Mouse (Mus musculus): Measurements from ENCODE around the gene Fis1. TPM values are rescaled to one million over a fixed set of nuclear protein-coding genes. Genes with fewer than 3 reads are reported as not detected.
A peak's percentile ranks its signal among the peaks of the same experiment; 100 is the strongest.

Fis1 gene
- polyA plus RNA-seq, 1 experiment from 2014 or later: 348 TPM

DNA sequence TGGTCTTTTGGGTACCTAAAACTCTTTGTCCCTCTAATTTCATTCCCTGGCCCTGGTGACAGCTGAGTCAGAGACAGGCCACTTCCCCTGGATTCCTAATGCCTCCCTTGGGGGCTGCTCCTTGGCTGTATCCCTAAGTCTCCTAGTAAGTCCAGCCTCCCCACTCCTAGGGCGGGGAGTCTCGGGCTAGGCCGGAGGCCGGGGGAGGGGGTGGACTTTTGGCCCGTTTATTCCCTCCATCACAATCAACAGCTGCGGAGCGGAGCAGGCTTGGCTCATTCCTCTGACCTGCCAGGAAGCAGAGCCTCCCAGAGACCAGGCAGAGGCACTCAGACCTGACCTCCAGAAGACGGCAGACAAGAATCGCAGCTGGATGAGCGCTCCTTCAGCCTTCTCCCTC is 14.5 kb downstream of the Fis1 start:
- Histone ChIP-seq H3K9me3 (ENCODE audit: control insufficient read depth, low read length) (no peaks in the 10 kb centered on the region), H3K4me1 (replicated peaks; ENCODE audit: control insufficient read depth, insufficient read depth, low read length) (peaks cover 7% of the 10 kb centered on the region), H3K27ac (ENCODE audit: low read depth, low read length) (no peak overlapping the region), H3K36me3 (ENCODE audit: control insufficient read depth, insufficient read depth, low read length) (peaks cover 5% of the 10 kb centered on the region; the same call in 1 of the 2 replicates), H3K4me3 (ENCODE audit: low read depth, low read length) (no peak overlapping the region), H3K27me3 (ENCODE audit: control insufficient read depth, insufficient read depth, low read length) (no peaks in the 10 kb centered on the region), H3K9ac (ENCODE audit: low read depth, low read length) (no peak overlapping the region), H3K4me2 (replicated peaks; ENCODE audit: low read depth, low read length) (no peak overlapping the region)
- WGBS: 76% methylated on average over 10 of the region's 10 CpGs
- no peak for ATAC-seq (ENCODE audit: low FRiP score)
- DNase-seq (ENCODE audit: low spot score): no peak

DNA sequence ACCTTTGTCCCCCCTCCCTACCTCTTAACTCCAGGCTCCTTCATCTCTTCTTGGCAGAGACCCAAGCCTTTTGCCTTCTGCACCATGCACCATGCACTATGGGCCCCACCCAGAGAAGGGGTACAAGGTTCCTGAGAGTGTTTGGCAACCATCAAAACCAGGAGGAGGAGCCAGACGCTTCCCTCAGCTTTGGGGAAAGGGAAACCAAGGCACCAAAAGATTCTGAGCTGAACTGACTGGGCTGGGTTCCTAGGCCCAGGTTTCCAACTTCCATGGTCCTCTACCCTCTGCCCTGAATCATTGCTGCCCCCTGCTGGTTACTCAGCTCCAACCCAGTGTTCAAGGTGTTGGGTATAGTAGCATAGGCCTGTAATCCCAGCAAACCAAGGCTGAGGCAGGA is 17.6 kb downstream of the Fis1 start:
- ATAC-seq (ENCODE audit: low FRiP score) (no peak), DNase-seq (ENCODE audit: low spot score) (peak; percentile 64)
- no peak overlapping the region for H3K4me3 ChIP-seq (ENCODE audit: low read depth, low read length)
- no peak overlapping the region for H3K9ac ChIP-seq (ENCODE audit: low read depth, low read length)
- no peak overlapping the region for H3K4me2 ChIP-seq (replicated peaks; ENCODE audit: low read depth, low read length)
- H3K9me3 ChIP-seq (ENCODE audit: control insufficient read depth, low read length): no peaks in the 10 kb centered on the region
- H3K27me3 ChIP-seq (ENCODE audit: control insufficient read depth, insufficient read depth, low read length): no peaks in the 10 kb centered on the region
- H3K36me3 ChIP-seq (ENCODE audit: control insufficient read depth, insufficient read depth, low read length): peaks cover 5% of the 10 kb centered on the region; the same call in 1 of the 2 replicates
- H3K27ac ChIP-seq (ENCODE audit: low read depth, low read length): no peak overlapping the region
- no peaks in the 10 kb centered on the region for H3K4me1 ChIP-seq (replicated peaks; ENCODE audit: control insufficient read depth, insufficient read depth, low read length)
- 76% methylated on average over 1 of the region's 1 CpGs for WGBS

DNA sequence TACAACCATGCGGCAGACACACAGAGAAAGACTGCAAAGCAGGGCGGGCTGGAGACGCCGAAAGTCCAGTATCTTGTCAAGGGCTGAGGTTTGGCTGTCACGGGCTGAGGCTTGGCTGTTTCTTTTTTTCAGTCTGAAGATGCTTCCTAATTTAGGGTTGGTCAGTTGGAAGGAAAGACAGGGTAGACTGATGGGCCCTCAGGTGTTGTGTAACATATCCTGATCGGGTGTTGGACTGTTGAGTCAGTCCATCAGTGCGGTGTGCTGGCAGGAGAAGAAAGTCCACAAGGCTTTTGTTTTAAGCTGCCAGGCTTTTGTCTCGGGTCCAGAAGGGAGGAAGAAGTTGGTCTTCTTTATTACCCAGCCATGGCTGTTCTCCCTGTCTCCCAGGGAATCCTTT is 20.6 kb downstream of the Fis1 start:
- Histone ChIP-seq H3K27me3 (ENCODE audit: control insufficient read depth, insufficient read depth, low read length) (no peaks in the 10 kb centered on the region), H3K9me3 (ENCODE audit: control insufficient read depth, low read length) (no peaks in the 10 kb centered on the region), H3K36me3 (ENCODE audit: control insufficient read depth, insufficient read depth, low read length) (no peaks in the 10 kb centered on the region), H3K27ac (ENCODE audit: low read depth, low read length) (no peak overlapping the region), H3K4me2 (replicated peaks; ENCODE audit: low read depth, low read length) (no peak overlapping the region), H3K4me3 (ENCODE audit: low read depth, low read length) (no peak overlapping the region), H3K4me1 (replicated peaks; ENCODE audit: control insufficient read depth, insufficient read depth, low read length) (no peaks in the 10 kb centered on the region), H3K9ac (ENCODE audit: low read depth, low read length) (no peak overlapping the region)
- 85% methylated on average over 8 of the region's 8 CpGs for WGBS
- DNase-seq (ENCODE audit: low spot score) (no peak), ATAC-seq (ENCODE audit: low FRiP score) (no peak)

DNA sequence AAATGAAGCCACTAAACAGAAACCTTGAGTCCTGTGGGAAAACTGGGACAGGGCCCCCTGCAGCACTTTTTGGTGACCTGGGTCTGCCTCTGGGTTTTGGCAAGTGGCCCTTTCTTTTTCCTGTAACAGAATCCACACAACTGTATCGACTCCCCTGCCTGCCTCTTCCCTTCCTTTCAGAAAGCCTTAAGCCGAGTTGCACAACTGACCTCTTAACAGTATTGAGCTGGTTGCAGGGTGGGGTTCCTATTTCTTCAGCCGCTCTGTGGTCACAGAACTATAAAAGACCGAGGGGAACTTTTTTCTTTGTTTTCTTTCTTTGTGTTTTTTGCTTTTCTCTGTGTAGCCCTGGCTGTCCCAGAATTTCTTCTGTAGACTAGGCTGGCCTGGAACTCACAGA is 24.7 kb downstream of the Fis1 start:
- no peak for ATAC-seq (ENCODE audit: low FRiP score)
- H3K4me2 ChIP-seq (replicated peaks; ENCODE audit: low read depth, low read length): no peak overlapping the region
- no peak overlapping the region for H3K27ac ChIP-seq (ENCODE audit: low read depth, low read length)
- no peaks in the 10 kb centered on the region for H3K9me3 ChIP-seq (ENCODE audit: control insufficient read depth, low read length)
- DNase-seq (ENCODE audit: low spot score): no peak
- no peaks in the 10 kb centered on the region for H3K4me1 ChIP-seq (replicated peaks; ENCODE audit: control insufficient read depth, insufficient read depth, low read length)
- WGBS: 73% methylated on average over 4 of the region's 4 CpGs
- no peak overlapping the region for H3K9ac ChIP-seq (ENCODE audit: low read depth, low read length)
- H3K4me3 ChIP-seq (ENCODE audit: low read depth, low read length): no peak overlapping the region
- no peaks in the 10 kb centered on the region for H3K27me3 ChIP-seq (ENCODE audit: control insufficient read depth, insufficient read depth, low read length)
- H3K36me3 ChIP-seq (ENCODE audit: control insufficient read depth, insufficient read depth, low read length): peaks cover 5% of the 10 kb centered on the region; the same call in 1 of the 2 replicates

DNA sequence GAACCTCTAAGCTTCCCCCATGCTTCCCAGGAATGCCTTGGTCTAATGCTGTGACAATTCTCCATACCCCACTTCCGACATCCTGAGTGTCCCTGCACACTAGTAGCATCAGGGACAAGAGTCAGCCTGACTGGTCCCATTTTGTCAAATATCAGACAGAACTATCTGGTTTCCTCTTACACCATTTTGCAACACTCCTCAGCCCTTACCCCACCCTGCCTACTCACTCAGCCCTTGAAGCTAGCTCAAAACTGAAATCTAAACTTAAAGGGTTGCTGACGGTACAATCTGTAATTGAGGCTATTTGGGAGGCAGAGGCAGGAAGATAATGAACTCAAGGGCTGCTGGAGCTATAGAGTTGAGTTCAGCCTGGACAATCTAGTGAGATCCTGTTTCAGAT is 26.7 kb downstream of the Fis1 start:
- Histone ChIP-seq H3K36me3 (ENCODE audit: control insufficient read depth, insufficient read depth, low read length) (peaks cover 5% of the 10 kb centered on the region; the same call in 1 of the 2 replicates), H3K9me3 (ENCODE audit: control insufficient read depth, low read length) (no peaks in the 10 kb centered on the region), H3K4me2 (replicated peaks; ENCODE audit: low read depth, low read length) (no peak overlapping the region), H3K27ac (ENCODE audit: low read depth, low read length) (no peak overlapping the region), H3K9ac (ENCODE audit: low read depth, low read length) (no peak overlapping the region), H3K4me1 (replicated peaks; ENCODE audit: control insufficient read depth, insufficient read depth, low read length) (no peaks in the 10 kb centered on the region), H3K27me3 (ENCODE audit: control insufficient read depth, insufficient read depth, low read length) (no peaks in the 10 kb centered on the region), H3K4me3 (ENCODE audit: low read depth, low read length) (no peak overlapping the region)
- no peak for DNase-seq (ENCODE audit: low spot score)
- WGBS: 82% methylated on average over 2 of the region's 2 CpGs
- no peak for ATAC-seq (ENCODE audit: low FRiP score)

DNA sequence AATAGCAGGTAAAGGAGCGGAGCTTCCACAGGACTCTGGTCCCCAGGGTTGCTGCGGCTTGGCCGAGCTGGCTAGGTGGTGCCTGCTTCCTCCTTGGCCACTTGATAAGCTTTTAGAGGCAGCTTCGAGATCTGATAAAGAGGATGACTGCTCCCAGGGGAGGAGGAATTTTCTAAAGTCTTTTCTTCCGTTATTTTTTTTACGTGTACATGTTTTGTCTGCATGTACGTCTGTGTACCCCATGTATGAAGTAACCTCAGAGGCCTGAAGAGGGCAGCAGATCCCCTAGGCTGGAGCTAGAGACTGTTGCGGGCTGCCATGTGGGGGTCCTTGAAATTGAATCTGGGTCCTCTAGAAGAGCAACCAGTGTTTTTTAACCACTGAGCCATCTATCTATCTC is 27.9 kb downstream of the Fis1 start:
- DNase-seq (ENCODE audit: low spot score): no peak
- no peaks in the 10 kb centered on the region for H3K27me3 ChIP-seq (ENCODE audit: control insufficient read depth, insufficient read depth, low read length)
- no peak overlapping the region for H3K27ac ChIP-seq (ENCODE audit: low read depth, low read length)
- no peak overlapping the region for H3K9ac ChIP-seq (ENCODE audit: low read depth, low read length)
- H3K36me3 ChIP-seq (ENCODE audit: control insufficient read depth, insufficient read depth, low read length): peaks cover 5% of the 10 kb centered on the region; the same call in 1 of the 2 replicates
- no peak overlapping the region for H3K4me3 ChIP-seq (ENCODE audit: low read depth, low read length)
- H3K4me2 ChIP-seq (replicated peaks; ENCODE audit: low read depth, low read length): no peak overlapping the region
- WGBS: 91% methylated on average over 8 of the region's 8 CpGs
- no peak for ATAC-seq (ENCODE audit: low FRiP score)
- H3K9me3 ChIP-seq (ENCODE audit: control insufficient read depth, low read length): no peaks in the 10 kb centered on the region
- H3K4me1 ChIP-seq (replicated peaks; ENCODE audit: control insufficient read depth, insufficient read depth, low read length): no peaks in the 10 kb centered on the region; the same call in 1 of the 2 replicates

DNA sequence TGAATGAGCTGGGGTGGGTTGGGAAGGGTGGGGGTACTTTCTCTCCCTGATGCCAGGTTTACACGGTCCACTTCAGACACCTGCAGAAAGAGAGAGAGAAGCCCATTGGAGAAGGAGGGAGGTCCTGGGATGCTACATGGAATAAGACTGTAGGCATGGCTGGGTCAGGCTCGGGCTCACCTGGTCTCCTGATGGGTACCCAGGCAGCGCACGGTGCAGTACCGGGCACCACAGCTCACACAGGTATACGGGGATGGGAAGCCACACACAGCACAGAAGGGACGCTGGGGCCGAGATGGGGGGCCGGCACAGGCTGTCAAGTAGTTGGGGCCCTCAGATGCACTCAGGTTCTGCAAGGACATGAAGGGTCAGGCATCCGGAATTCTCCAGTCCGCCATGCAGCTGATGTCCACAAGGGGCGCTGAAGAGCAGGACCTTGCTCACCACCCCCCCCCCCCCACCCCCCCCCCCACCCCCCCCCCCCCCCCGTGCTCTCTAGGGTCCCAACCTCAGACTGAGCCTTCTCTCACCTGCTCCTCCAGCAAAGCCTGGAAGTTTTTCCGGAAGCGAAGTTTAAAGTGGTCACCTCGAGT is 29.4 kb downstream of the Fis1 start:
- Histone ChIP-seq H3K4me2 (replicated peaks; ENCODE audit: low read depth, low read length) (no peak overlapping the region), H3K9me3 (ENCODE audit: control insufficient read depth, low read length) (no peaks in the 10 kb centered on the region), H3K27ac (ENCODE audit: low read depth, low read length) (no peak overlapping the region), H3K27me3 (ENCODE audit: control insufficient read depth, insufficient read depth, low read length) (no peaks in the 10 kb centered on the region), H3K36me3 (ENCODE audit: control insufficient read depth, insufficient read depth, low read length) (peaks cover 5% of the 10 kb centered on the region; the same call in 1 of the 2 replicates), H3K9ac (ENCODE audit: low read depth, low read length) (no peak overlapping the region), H3K4me3 (ENCODE audit: low read depth, low read length) (no peak overlapping the region), H3K4me1 (replicated peaks; ENCODE audit: control insufficient read depth, insufficient read depth, low read length) (no peaks in the 10 kb centered on the region; the same call in 1 of the 2 replicates)
- ATAC-seq (ENCODE audit: low FRiP score) (no peak), DNase-seq (ENCODE audit: low spot score) (peak; percentile 79)
- 58% methylated on average over 14 of the region's 16 CpGs for WGBS

DNA sequence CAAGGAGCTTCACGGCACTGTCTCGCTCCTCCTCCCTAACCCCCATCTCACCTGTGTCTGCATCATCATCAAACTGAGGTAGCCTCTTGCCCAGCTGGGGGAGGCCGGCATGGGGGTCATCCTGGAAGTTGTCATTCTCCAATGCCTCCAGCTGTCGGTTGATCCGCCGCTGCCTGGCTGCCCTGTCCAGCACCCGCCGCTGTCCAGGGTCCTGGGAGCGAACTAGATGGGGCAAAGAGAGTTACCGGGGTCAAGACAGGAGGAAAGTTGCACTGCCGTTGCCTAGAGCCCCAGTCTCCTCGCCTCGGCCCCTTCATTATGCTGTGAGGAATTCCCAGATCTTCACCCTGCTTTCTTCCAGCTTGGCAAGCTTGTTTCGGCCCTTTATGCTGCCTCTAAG is 31.8 kb downstream of the Fis1 start:
- DNase-seq (ENCODE audit: low spot score) (no peak), ATAC-seq (ENCODE audit: low FRiP score) (no peak)
- H3K4me1 ChIP-seq (replicated peaks; ENCODE audit: control insufficient read depth, insufficient read depth, low read length): peaks cover 4% of the 10 kb centered on the region; the same call in 1 of the 2 replicates
- no peaks in the 10 kb centered on the region for H3K9me3 ChIP-seq (ENCODE audit: control insufficient read depth, low read length)
- H3K27ac ChIP-seq (ENCODE audit: low read depth, low read length): no peak overlapping the region
- H3K27me3 ChIP-seq (ENCODE audit: control insufficient read depth, insufficient read depth, low read length): no peaks in the 10 kb centered on the region
- H3K36me3 ChIP-seq (ENCODE audit: control insufficient read depth, insufficient read depth, low read length): peaks cover 5% of the 10 kb centered on the region; the same call in 1 of the 2 replicates
- 66% methylated on average over 14 of the region's 14 CpGs for WGBS
- H3K4me2 ChIP-seq (replicated peaks; ENCODE audit: low read depth, low read length): no peak overlapping the region
- H3K9ac ChIP-seq (ENCODE audit: low read depth, low read length): no peak overlapping the region
- no peak overlapping the region for H3K4me3 ChIP-seq (ENCODE audit: low read depth, low read length)

DNA sequence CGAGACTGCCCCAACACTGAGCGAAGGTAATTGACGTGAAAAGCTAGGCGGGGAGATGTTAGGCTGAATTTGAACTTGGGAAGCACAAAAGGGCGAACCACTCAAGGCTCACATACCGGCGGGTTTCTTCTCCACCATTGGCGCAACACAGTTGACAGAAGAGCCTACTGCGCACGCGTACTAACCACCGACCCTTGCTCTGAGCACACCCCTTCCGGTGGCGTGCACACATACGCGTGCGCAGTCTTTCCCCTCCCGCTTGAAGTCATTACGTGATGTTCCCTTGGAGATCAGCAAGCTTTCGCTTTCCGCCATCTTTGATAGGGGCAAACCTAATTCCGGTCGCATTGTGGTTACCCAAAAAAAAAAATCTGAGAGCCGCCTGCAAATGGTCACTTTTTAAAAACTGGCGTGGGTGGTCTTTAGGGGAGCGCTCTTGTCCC is 33.6 kb downstream of the Fis1 start, which contains the start of gene Plod3:
TSS of gene Plod3 (plus strand) at position 325 of the 443 bp plus-strand sequence.
- Histone ChIP-seq H3K36me3 (ENCODE audit: control insufficient read depth, insufficient read depth, low read length) (peaks cover 3% of the 10 kb centered on the region), H3K27me3 (ENCODE audit: control insufficient read depth, insufficient read depth, low read length) (no peaks in the 10 kb centered on the region), H3K9me3 (ENCODE audit: control insufficient read depth, low read length) (no peaks in the 10 kb centered on the region), H3K27ac (ENCODE audit: low read depth, low read length) (peak within 1 kb of the TSS; percentile 95), H3K4me3 (ENCODE audit: low read depth, low read length) (peak within 1 kb of the TSS; percentile 89), H3K9ac (ENCODE audit: low read depth, low read length) (peak within 1 kb of the TSS; percentile 96), H3K4me2 (replicated peaks; ENCODE audit: low read depth, low read length) (peak within 1 kb of the TSS; percentile 91), H3K4me1 (replicated peaks; ENCODE audit: control insufficient read depth, insufficient read depth, low read length) (peaks cover 4% of the 10 kb centered on the region; the same call in 1 of the 2 replicates)
- ATAC-seq (ENCODE audit: low FRiP score): peak; percentile 90
- under 1% methylated on average over 26 of the region's 26 CpGs for WGBS
- peak; percentile 99 for DNase-seq (ENCODE audit: low spot score)

Measured in hindbrain, embryonic 11.5 days (tissue).